Mouse (Mus musculus) cerebellum, adult 18-20 months (tissue): ENCODE data around the gene Mdga2.

Experiments used
- DNase-seq, 2 experiments: peaks; one replicate each; pipeline ENCODE4 v3.0.0; 2021

Mdga2 gene

GRCm38 (mm10) chr12:67056621-67057020 is 165.7 kb downstream of the Mdga2 start:
- DNase-seq, result no peak

GRCm38 (mm10) chr12:67045099-67045750 is 177.1 kb downstream of the Mdga2 start:
- no peak for DNase-seq

- DNase-seq, result no peak
Measured at GRCm38 (mm10) chr12:67041865-67042264, 180.5 kb downstream of the Mdga2 start.

- no peak for DNase-seq
Measured at GRCm38 (mm10) chr12:67035509-67036261, 186.7 kb downstream of the Mdga2 start.

GRCm38 (mm10) chr12:67017192-67017591 is 205.2 kb downstream of the Mdga2 start:
- DNase-seq, result no peak

GRCm38 (mm10) chr12:67011368-67011767 is 211.0 kb downstream of the Mdga2 start:
- DNase-seq, result peak; percentile 1 to 3

- no peak for DNase-seq
Measured at GRCm38 (mm10) chr12:67010318-67010717, 212.0 kb downstream of the Mdga2 start.

GRCm38 (mm10) chr12:67009191-67009590 is 213.2 kb downstream of the Mdga2 start:
- no peak for DNase-seq

GRCm38 (mm10) chr12:66954129-66954528 is 268.2 kb downstream of the Mdga2 start:
- no peak for DNase-seq

- no peak for DNase-seq
Measured at GRCm38 (mm10) chr12:66915741-66916140, 306.6 kb downstream of the Mdga2 start.

GRCm38 (mm10) chr12:66899366-66899765 is 323.0 kb downstream of the Mdga2 start:
- no peak for DNase-seq

GRCm38 (mm10) chr12:66896790-66897189 is 325.6 kb downstream of the Mdga2 start:
- DNase-seq, result no peak

- no peak for DNase-seq
Measured at GRCm38 (mm10) chr12:66890296-66890695, 332.1 kb downstream of the Mdga2 start.

GRCm38 (mm10) chr12:66889276-66889675 is 333.1 kb downstream of the Mdga2 start:
- no peak for DNase-seq

- DNase-seq, result no peak
Measured at GRCm38 (mm10) chr12:66888636-66889035, 333.7 kb downstream of the Mdga2 start.

- DNase-seq, result no peak
Measured at GRCm38 (mm10) chr12:66866199-66866598, 356.1 kb downstream of the Mdga2 start.

GRCm38 (mm10) chr12:66853167-66853566 is 369.2 kb downstream of the Mdga2 start:
- peak in 1 of 2 experiments; percentile 3 for DNase-seq

GRCm38 (mm10) chr12:66840336-66840735 is 382.0 kb downstream of the Mdga2 start:
- DNase-seq, result no peak

- no peak for DNase-seq
Measured at GRCm38 (mm10) chr12:66755653-66756052, 466.7 kb downstream of the Mdga2 start.

GRCm38 (mm10) chr12:66734536-66734935 is 487.8 kb downstream of the Mdga2 start:
- DNase-seq, result no peak

GRCm38 (mm10) chr12:66724474-66724873 is 497.9 kb downstream of the Mdga2 start:
- DNase-seq, result no peak

GRCm38 (mm10) chr12:66708334-66708733 is 514.0 kb downstream of the Mdga2 start:
- no peak for DNase-seq

GRCm38 (mm10) chr12:66707431-66707830 is 514.9 kb downstream of the Mdga2 start:
- DNase-seq, result no peak

- no peak for DNase-seq
Measured at GRCm38 (mm10) chr12:66705015-66705414, 517.3 kb downstream of the Mdga2 start.
